Mouse (Mus musculus): ENCODE data around the gene Themis3. TPM values are rescaled to one million over a fixed set of nuclear protein-coding genes. Genes with fewer than 3 reads are reported as not detected.

Gene Themis3
- polyA plus RNA-seq, 1 experiment = not detected

GRCm38 (mm10) chr17:66589864-66590263 lies 4.6 kb downstream of the Themis3 start:
- TF ChIP-seq SRF (IDR thresholded peaks at IDR 0.05; ENCODE audit: control insufficient read depth, insufficient read length, low read depth) = no peak
- no peak for TF ChIP-seq MAX (IDR thresholded peaks at IDR 0.05; ENCODE audit: low read depth)
- TF ChIP-seq USF1 (IDR thresholded peaks at IDR 0.05; ENCODE audit: low read depth) = no peak
- TF ChIP-seq MYOD1 (IDR thresholded peaks at IDR 0.05; ENCODE audit: control insufficient read depth in 1 of 3, insufficient read length in 2 of 3, low read depth in 2 of 3) = no peak
- H3K4me3 ChIP-seq = no peak overlapping the region
- H3ac ChIP-seq (ENCODE audit: control insufficient read depth, insufficient read length) = no peak overlapping the region
- no peak overlapping the region for H3K4me2 ChIP-seq (ENCODE audit: low read depth)
- peaks cover 8% of the 10 kb centered on the region for H3K27me3 ChIP-seq (ENCODE audit: control insufficient read depth, insufficient read depth, insufficient read length)
- H3K36me3 ChIP-seq (ENCODE audit: control insufficient read depth, insufficient read depth) = no peaks in the 10 kb centered on the region
- no peaks in the 10 kb centered on the region for H3K79me2 ChIP-seq (ENCODE audit: control insufficient read depth, insufficient read depth)

GRCm38 (mm10) chr17:66586741-66587140 lies 7.7 kb downstream of the Themis3 start:
- no peak overlapping the region for H3ac ChIP-seq (ENCODE audit: control insufficient read depth, insufficient read length)
- H3K27me3 ChIP-seq (ENCODE audit: control insufficient read depth, insufficient read depth, insufficient read length) = peaks cover 16% of the 10 kb centered on the region
- no peaks in the 10 kb centered on the region for H3K79me2 ChIP-seq (ENCODE audit: control insufficient read depth, insufficient read depth)
- no peak overlapping the region for H3K4me3 ChIP-seq
- TF ChIP-seq CEBPB (IDR thresholded peaks at IDR 0.05; ENCODE audit: insufficient read depth, poor library complexity, severe bottlenecking) (no peak), SRF (IDR thresholded peaks at IDR 0.05; ENCODE audit: control insufficient read depth, insufficient read length, low read depth) (no peak), E2F4 (IDR thresholded peaks at IDR 0.05; ENCODE audit: insufficient read depth) (no peak), USF1 (IDR thresholded peaks at IDR 0.05; ENCODE audit: low read depth) (no peak), MYOD1 (IDR thresholded peaks at IDR 0.05; ENCODE audit: control insufficient read depth in 1 of 3, insufficient read length in 2 of 3, low read depth in 2 of 3) (no peak), MYOG (IDR thresholded peaks at IDR 0.05; ENCODE audit: control insufficient read depth in 1 of 3, insufficient read depth in 1 of 3, insufficient read length in 2 of 3, low read depth in 2 of 3) (no peak), TCF3 (IDR thresholded peaks at IDR 0.05; ENCODE audit: insufficient read length, low read depth) (no peak), MAX (IDR thresholded peaks at IDR 0.05; ENCODE audit: low read depth) (no peak), POLR2A (IDR thresholded peaks at IDR 0.05; ENCODE audit: insufficient read length, low read depth) (no peak), POLR2AphosphoS2 (IDR thresholded peaks at IDR 0.05; ENCODE audit: insufficient read length, low read depth) (no peak), TCF12 (IDR thresholded peaks at IDR 0.05; ENCODE audit: insufficient read depth, poor library complexity, severe bottlenecking) (no peak), REST (IDR thresholded peaks at IDR 0.05; ENCODE audit: insufficient read depth, insufficient read length) (no peak)
- no peaks in the 10 kb centered on the region for H3K36me3 ChIP-seq (ENCODE audit: control insufficient read depth, insufficient read depth)
- no peak overlapping the region for H3K4me2 ChIP-seq (ENCODE audit: low read depth)

- no peaks in the 10 kb centered on the region for H3K79me2 ChIP-seq (ENCODE audit: control insufficient read depth, insufficient read depth)
- TF ChIP-seq MAX (IDR thresholded peaks at IDR 0.05; ENCODE audit: low read depth) = no peak
- no peak for TF ChIP-seq E2F4 (IDR thresholded peaks at IDR 0.05; ENCODE audit: insufficient read depth)
- TF ChIP-seq POLR2AphosphoS2 (IDR thresholded peaks at IDR 0.05; ENCODE audit: insufficient read length, low read depth) = no peak
- TF ChIP-seq REST (IDR thresholded peaks at IDR 0.05; ENCODE audit: insufficient read depth, insufficient read length) = no peak
- TF ChIP-seq TCF3 (IDR thresholded peaks at IDR 0.05; ENCODE audit: insufficient read length, low read depth) = no peak
- no peak for TF ChIP-seq CEBPB (IDR thresholded peaks at IDR 0.05; ENCODE audit: insufficient read depth, poor library complexity, severe bottlenecking)
- no peak for TF ChIP-seq POLR2A (IDR thresholded peaks at IDR 0.05; ENCODE audit: insufficient read length, low read depth)
- TF ChIP-seq USF1 (IDR thresholded peaks at IDR 0.05; ENCODE audit: low read depth) = no peak
- no peak for TF ChIP-seq TCF12 (IDR thresholded peaks at IDR 0.05; ENCODE audit: insufficient read depth, poor library complexity, severe bottlenecking)
- TF ChIP-seq MYOG (IDR thresholded peaks at IDR 0.05; ENCODE audit: control insufficient read depth in 1 of 3, insufficient read depth in 1 of 3, insufficient read length in 2 of 3, low read depth in 2 of 3) = no peak
- no peak for TF ChIP-seq SRF (IDR thresholded peaks at IDR 0.05; ENCODE audit: control insufficient read depth, insufficient read length, low read depth)
- no peak for TF ChIP-seq MYOD1 (IDR thresholded peaks at IDR 0.05; ENCODE audit: control insufficient read depth in 1 of 3, insufficient read length in 2 of 3, low read depth in 2 of 3)
- H3K27me3 ChIP-seq (ENCODE audit: control insufficient read depth, insufficient read depth, insufficient read length) = peaks cover 16% of the 10 kb centered on the region
- H3ac ChIP-seq (ENCODE audit: control insufficient read depth, insufficient read length) = no peak overlapping the region
- H3K4me2 ChIP-seq (ENCODE audit: low read depth) = no peak overlapping the region
- no peaks in the 10 kb centered on the region for H3K36me3 ChIP-seq (ENCODE audit: control insufficient read depth, insufficient read depth)
- H3K4me3 ChIP-seq = no peak overlapping the region
Measured at GRCm38 (mm10) chr17:66586078-66586477, 8.3 kb downstream of the Themis3 start.

GRCm38 (mm10) chr17:66580990-66581389 lies 13.4 kb downstream of the Themis3 start:
- no peaks in the 10 kb centered on the region for H3K36me3 ChIP-seq (ENCODE audit: control insufficient read depth, insufficient read depth)
- no peak overlapping the region for H3ac ChIP-seq (ENCODE audit: control insufficient read depth, insufficient read length)
- peaks cover 18% of the 10 kb centered on the region for H3K27me3 ChIP-seq (ENCODE audit: control insufficient read depth, insufficient read depth, insufficient read length)
- H3K4me2 ChIP-seq (ENCODE audit: low read depth) = no peak overlapping the region
- no peaks in the 10 kb centered on the region for H3K79me2 ChIP-seq (ENCODE audit: control insufficient read depth, insufficient read depth)
- TF ChIP-seq TCF3 (IDR thresholded peaks at IDR 0.05; ENCODE audit: insufficient read length, low read depth) = no peak
- no peak for TF ChIP-seq POLR2AphosphoS2 (IDR thresholded peaks at IDR 0.05; ENCODE audit: insufficient read length, low read depth)
- TF ChIP-seq TCF12 (IDR thresholded peaks at IDR 0.05; ENCODE audit: insufficient read depth, poor library complexity, severe bottlenecking) = no peak
- no peak for TF ChIP-seq REST (IDR thresholded peaks at IDR 0.05; ENCODE audit: insufficient read depth, insufficient read length)
- H3K4me3 ChIP-seq = no peak overlapping the region

DNA sequence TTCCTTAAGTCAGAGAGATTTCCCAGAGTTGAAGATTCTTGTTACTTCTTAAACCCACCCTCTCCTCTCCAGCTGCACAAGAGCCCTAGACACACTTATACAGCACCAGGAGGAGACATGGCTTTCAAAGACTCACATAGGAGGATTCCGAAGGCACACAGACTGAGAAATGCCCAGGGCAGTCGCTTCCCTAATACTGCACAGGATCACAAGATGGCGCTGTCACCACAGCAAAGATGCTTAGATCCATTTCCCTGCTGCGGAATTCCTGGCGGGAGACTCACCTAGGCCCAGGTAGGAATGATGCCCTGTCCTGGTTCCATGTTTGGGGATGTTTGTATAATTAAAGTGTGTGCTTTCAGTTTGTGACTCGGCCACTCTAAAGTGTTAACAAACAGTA lies 16.4 kb downstream of the Themis3 start:
- peaks cover 8% of the 10 kb centered on the region for H3K27me3 ChIP-seq (ENCODE audit: control insufficient read depth, insufficient read depth, insufficient read length)
- no peak overlapping the region for H3K4me2 ChIP-seq (ENCODE audit: low read depth)
- H3K4me3 ChIP-seq = no peak overlapping the region
- TF ChIP-seq TCF12 (IDR thresholded peaks at IDR 0.05; ENCODE audit: insufficient read depth, poor library complexity, severe bottlenecking) (no peak), MAX (IDR thresholded peaks at IDR 0.05; ENCODE audit: low read depth) (no peak), E2F4 (IDR thresholded peaks at IDR 0.05; ENCODE audit: insufficient read depth) (no peak), MYOG (IDR thresholded peaks at IDR 0.05; ENCODE audit: control insufficient read depth in 1 of 3, insufficient read depth in 1 of 3, insufficient read length in 2 of 3, low read depth in 2 of 3) (no peak), SRF (IDR thresholded peaks at IDR 0.05; ENCODE audit: control insufficient read depth, insufficient read length, low read depth) (no peak), REST (IDR thresholded peaks at IDR 0.05; ENCODE audit: insufficient read depth, insufficient read length) (no peak), POLR2AphosphoS2 (IDR thresholded peaks at IDR 0.05; ENCODE audit: insufficient read length, low read depth) (no peak), CEBPB (IDR thresholded peaks at IDR 0.05; ENCODE audit: insufficient read depth, poor library complexity, severe bottlenecking) (no peak), POLR2A (IDR thresholded peaks at IDR 0.05; ENCODE audit: insufficient read length, low read depth) (no peak), USF1 (IDR thresholded peaks at IDR 0.05; ENCODE audit: low read depth) (no peak)
- H3K79me2 ChIP-seq (ENCODE audit: control insufficient read depth, insufficient read depth) = no peaks in the 10 kb centered on the region
- no peaks in the 10 kb centered on the region for H3K36me3 ChIP-seq (ENCODE audit: control insufficient read depth, insufficient read depth)
- no peak overlapping the region for H3ac ChIP-seq (ENCODE audit: control insufficient read depth, insufficient read length)
